Mouse (Mus musculus) ES-CJ7 (cell line): Measurements from ENCODE around the gene Mrpl14.

Experiments
- DNase-seq: peaks from one replicate; pipeline ENCODE4 v3.0.0; 2011; ENCODE audit warnings: low read depth, low spot score

The Mrpl14 gene

DNA sequence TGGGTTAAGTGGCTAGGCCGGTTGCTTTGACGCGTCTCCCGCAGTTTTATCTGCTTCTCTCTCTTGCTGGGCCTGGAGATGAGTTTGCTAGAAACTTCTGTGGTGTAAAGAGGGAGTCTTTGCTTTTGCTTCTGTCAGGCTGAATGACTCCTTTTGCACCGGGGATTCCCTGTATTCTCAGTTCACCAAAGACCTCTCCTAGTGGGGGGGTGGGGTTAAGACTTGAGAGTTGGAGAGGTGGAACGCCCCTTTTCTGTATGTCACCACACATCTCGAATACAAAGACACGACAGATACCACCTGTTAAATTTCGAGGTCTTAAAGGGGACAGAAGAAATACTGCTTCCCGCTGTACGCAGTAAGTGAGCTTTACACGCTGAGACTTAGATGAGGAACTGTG lies 594 bp downstream of the Mrpl14 start, which contains the start of gene Tmem63b:
Gene Tmem63b, minus strand, starts transcription at position 190 of the 400 bp plus-strand sequence.
- peak; percentile 46 for DNase-seq

GRCm38 (mm10) chr17:45689120-45689519 lies 3.0 kb downstream of the Mrpl14 start:
- DNase-seq, result no peak

GRCm38 (mm10) chr17:45690044-45690443 lies 3.9 kb downstream of the Mrpl14 start:
- no peak for DNase-seq

DNA sequence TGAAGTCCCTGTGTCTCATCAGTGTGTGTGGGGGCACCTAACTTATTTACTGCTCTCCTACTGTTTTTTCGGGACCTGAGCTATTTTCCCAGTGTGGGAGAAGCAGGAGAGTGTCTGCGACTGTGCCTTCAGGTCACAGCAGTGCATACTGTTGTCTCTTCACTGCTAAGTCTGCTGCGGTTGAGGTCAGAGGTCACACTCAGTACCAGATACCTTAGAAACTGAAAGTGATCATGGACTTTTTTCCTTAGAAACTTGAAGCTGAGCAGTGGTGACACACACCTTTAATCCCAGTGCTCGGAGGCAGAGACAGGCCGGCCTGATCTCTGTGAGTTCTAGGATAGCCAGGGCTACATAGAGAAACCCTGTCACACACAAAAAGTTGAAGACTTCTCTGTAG lies 6.0 kb downstream of the Mrpl14 start:
- no peak for DNase-seq

DNA sequence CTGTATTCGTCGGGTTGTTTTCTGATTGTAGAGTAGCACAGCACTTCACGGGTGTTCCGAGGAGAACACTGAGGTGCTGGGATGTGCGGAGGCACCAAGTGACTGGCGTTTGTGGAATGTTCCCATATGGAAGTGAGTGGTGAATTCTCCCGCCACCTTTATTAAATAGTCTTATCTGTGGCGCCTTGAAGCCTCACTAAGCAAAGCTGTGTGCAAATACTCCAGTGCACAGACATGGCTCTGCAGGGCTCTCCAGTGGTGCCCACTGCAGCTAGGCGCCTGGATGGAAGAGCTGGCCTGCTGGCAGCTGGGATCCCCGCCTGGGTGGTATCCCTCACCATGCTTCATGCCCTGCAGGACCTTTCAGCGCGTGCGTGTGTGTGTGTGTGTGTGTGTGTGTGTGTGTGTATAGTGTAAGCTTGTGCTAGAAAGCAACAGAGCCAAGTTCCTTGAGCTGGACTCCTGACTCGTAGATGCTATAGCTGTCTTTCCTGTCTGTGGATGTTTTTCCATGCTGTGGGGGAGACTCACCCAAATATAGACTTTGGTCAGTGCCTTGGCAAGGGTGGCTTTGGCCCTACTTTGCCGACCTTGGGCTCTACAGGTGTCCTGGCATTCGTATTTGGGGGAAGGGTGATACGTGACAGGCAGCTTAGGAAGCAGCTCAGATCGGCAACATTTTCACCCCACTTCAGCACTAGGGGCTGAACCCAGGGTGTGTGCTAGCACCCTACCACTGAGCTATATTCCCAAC lies 7.9 kb downstream of the Mrpl14 start:
- DNase-seq, result no peak

DNA sequence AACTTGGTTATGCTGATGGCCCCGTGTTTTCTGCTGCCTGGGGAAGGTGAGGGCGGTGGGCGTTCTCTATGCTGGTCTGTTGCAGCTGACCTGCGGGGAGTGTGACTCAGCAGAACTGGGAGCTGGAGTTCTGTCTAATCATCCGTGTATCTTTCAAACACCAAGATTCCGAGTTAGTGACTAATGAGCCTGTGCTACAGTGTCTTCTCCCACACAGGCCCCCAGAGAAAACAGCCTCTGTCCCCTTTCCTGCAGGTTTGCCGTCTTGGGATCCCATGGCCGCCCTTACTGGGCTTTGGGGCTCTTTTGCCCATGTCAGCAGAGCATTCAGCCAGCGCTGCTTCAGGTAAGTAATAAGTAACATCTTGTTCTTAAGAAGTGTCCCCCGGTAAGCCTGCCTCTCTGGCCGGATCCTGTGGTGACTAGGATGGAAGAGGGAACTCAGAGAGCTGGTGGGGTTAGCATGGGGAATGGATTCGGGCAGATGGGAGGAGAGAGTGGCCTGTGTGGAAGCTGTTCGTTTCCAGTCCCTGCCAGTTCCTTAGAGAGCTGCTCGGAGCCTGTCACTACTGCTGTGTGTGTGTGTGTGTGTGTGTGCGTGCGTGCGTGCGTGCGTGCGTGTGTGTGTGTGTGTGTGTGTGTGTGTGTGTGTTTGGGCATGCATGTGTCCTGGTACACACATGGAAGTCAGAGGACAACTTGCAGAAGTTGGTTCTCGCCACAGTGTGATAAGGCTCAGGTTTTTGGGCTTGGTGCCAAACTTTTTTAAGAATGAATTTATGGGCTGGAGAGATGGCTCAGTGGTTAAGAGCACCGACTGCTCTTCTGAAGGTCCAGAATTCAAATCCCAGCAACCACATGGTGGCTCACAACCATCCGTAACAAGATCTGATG lies 9.4 kb downstream of the Mrpl14 start:
- peak; percentile 47 for DNase-seq

GRCm38 (mm10) chr17:45696981-45697380 lies 10.9 kb downstream of the Mrpl14 start:
- DNase-seq, result no peak

GRCm38 (mm10) chr17:45698368-45698767 lies 12.2 kb downstream of the Mrpl14 start:
- no peak for DNase-seq

DNA sequence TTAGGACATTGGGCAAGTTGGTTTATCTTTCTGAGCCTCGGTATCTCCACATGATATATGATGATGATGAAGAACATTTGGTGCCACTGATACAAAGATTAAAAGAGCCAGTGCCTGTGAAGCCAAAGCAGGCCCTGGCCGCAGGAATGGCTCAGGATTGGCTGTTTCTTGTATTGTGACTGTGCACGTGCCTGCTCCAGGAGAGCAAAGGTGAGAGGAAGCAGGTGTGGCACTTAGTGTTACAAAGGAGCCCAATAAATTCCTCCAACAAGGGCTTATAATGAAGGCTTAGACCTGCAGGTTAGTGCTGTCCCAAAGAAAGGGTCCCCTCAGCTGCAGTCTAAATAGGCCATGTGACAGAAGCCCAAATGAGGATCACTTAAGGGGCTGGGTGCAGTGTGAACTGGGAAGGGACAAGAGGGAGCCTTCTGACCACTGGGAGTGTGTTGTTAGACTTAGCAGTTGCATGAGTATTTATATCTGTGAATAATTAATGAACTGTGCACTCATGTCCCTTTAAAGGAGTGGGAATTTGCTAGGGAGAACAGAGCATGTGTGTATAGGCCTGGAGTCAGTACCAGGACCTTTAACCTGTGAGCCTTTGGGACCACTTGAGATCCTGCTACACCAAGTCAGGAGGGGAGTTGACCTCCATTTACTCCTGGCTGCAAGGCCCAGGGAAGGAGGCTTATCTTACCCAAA lies 13.1 kb downstream of the Mrpl14 start:
- DNase-seq, result no peak

GRCm38 (mm10) chr17:45700496-45701235 lies 14.5 kb downstream of the Mrpl14 start:
- DNase-seq, result no peak

- no peak for DNase-seq
Observed at GRCm38 (mm10) chr17:45701236-45701591, 15.1 kb downstream of the Mrpl14 start.

DNA sequence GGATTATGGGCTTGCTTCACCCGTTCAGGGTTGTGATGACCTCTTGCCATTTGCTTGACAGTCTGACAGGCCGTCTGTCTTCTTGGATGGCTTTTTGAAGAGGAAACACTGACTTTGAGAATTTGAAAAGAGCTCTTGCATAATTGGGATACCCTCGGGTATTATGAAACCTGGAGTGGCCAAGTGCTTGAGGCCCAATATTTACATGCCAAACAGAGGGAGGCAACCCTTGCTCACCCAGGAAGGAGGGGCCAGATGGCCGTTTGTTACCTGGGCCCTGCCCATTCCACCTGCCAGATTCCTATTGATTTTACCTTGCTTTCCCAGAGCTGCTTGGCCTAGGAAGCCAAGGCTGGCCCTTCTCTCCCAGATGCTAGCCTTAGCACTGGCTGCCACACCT lies 16.1 kb downstream of the Mrpl14 start:
- no peak for DNase-seq

DNA sequence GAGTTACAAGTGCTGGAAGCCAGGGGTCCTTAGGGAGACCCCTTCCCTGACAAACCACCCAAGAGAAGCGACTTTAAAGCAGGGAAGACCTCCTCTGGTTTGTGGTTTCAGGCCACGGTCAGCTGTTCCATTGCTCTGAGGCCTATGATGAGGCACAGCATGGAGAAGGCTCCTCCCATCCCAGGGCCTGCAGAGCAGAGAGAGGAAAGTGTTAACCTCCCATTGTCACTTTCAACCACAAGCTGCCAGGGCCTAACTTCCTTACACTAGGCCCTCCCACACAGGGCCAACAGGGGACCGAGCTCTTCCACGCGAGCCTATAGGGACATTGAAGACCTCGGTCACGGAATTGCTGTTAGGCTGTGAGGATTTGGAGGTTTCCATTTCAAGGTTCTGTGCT lies 17.1 kb downstream of the Mrpl14 start:
- no peak for DNase-seq

DNA sequence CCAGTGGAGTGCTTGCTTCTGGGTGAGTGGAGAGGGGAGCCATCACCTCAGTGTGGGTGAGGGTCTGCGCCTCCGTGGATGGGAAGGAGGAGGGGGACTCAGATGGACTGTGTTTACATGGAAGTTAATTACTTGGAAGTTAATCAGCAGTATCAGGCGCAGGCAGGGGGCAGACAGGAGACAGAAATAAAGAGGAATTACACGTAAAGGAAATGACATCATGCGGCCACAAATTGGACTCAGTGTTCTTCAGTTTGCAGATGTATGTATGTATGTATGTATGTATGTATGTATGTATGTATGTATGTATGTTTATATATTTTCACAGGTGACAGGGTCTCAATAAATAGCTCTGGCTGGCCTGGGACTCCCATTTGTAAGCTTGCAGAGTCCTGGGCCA lies 20.7 kb downstream of the Mrpl14 start:
- DNase-seq, result no peak

- peak; percentile 47 for DNase-seq
Observed at GRCm38 (mm10) chr17:45707376-45707775, 21.3 kb downstream of the Mrpl14 start.

- DNase-seq, result no peak
Observed at GRCm38 (mm10) chr17:45708179-45708578, 22.1 kb downstream of the Mrpl14 start.

DNA sequence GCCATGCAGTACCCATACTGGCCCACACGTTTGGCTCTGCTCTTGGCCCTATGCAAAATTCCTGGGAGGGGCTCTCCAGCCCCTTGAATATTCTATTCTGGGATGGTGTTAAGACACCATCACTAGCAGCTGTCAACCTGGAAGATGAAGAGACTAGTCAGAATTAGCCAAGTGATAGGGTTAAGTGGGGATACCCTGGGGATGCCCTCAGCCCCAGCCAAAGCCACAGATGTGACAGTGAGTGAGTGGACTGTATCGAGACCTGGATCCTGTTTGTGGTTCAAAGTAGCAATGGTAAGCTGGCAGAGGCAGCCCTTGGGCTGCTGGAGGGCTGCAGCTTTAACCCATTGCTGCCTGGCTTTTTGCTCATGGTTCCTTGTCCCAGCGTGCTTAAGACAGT lies 23.7 kb downstream of the Mrpl14 start:
- DNase-seq, result no peak

DNA sequence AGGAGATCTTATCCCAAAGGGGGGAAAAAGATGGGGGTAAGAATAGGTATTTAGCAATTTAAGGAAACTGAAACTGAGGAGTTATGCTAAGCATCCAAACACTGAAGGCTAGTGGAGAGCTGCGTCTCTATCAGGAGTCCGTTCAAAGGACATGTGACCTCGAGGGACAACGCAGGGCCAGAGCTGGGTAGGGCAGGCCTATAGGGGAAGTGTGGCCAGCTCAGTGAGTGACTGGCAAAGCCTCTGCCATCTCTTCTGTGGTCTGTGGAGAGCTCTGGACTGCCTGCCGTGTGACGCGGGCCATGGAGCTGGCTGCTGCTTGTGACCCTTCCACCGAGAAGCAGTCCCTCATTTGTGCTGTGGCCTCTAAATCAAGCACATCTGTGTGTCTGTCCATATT lies 24.3 kb downstream of the Mrpl14 start:
- no peak for DNase-seq

DNA sequence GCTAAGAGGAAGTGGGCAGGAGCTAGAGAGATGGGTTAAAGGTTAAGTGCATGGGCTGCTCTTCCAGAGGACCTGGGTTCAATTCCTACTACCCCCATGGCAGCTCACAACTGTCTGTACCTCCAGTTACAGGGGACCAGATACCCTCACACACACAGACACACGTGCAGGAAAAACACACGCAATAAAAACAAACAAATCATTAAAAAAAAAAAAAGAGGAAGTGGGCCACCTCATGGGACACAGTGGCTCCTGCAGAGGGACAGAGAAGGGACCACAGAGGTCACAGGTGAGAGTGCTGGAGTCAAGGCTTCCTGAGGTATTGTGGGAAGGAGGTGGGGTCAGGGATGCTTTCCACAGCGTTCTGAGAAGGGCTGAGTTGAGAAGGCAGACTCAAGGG lies 25.4 kb downstream of the Mrpl14 start:
- DNase-seq, result no peak

GRCm38 (mm10) chr17:45718323-45718722 lies 32.2 kb downstream of the Mrpl14 start:
- peak; percentile 74 for DNase-seq

DNA sequence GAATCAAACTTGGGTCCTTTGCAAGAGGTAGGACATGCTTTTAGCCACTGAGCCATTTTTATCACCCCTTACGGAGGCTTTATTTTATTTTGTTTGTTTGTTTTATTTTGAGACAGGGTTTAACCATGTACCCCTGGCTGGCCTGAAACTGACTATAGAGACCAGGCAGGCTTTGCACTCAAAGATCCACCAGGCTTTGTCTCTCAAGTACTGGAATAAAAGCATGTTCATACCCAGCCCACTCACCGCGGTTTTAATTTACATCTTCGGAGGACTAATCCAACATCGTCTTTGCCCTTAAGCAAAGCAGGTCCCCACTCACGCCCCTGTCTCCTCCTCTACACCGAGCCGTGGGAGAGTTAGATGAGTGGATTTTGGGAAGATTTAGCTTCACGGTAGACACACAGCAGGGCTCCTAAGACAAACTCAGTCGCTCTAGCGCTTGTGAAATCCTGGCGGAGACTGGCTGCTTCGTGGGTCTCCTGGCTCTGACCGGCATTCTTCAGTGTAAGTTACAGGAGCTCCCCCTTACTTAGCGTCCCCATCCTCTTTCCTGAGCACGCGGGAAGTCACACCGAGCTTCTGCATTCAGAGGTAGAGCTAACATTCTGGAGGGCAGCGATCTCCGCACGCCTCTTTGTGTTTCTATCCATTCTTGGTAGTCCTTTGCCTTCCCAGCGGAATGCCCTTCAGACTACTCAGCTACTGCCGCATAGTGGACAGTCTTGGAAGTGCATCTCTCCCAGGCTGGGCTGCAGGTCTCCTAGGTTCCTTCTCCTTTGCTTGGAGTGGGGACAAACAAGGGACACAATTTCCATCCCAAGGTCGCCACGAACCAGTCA lies 37.8 kb downstream of the Mrpl14 start:
- DNase-seq, result peak; percentile 91
